ENCODE assay signal across 27 mouse cellular contexts in the genomic region with DNA sequence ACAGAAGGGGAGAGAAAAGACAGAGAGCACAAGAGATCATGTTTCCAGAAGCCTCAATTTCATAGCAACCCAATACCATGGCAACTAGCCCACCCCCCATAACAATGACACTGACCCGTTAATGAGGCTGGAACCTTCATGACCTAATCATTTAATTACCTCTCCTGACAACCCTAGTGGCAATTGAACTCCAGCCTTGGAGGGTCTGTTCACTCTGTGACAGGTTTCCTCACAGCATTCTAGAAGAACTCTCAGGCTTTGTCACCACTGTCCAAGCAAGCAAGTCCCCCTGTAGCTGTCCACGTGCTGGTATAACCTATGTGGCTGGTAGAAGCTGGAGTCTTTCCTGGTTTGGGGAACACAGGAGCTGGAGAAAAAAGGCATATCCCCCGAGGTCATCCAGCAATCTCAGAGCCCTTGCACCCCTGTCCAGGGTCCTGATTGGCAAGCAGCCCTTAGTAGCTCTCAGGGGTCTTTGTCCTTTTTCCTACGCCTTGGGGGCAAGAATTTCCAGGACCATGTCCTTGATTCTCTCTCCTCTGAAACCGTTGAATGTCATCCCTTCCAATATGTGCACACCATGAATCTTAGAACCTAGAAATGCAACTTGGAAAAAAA. TPM values are rescaled to one million over a fixed set of nuclear protein-coding genes. Genes with fewer than 3 reads are reported as not detected.
A peak's percentile ranks its signal among the peaks of the same experiment; 100 is the strongest.
DNase-seq lines count a peak whose midpoint lies in the region; ATAC-seq and TF ChIP-seq lines count a peak whose summit lies in the region.
"Had no signal": no experiment of that assay in that cellular context is flagged by ENCODE, and none has a peak within 500 bp of the region (broad histone marks: within the 10 kb centered on the region; RNA-seq: fewer than 3 reads in every experiment).

No protein-coding gene starts in this region.

- WGBS in hindbrain, embryonic 11.5 days, result 31% methylated on average over 5 of the region's 5 CpGs
- 20% methylated on average over 5 of the region's 5 CpGs for WGBS in hindbrain, postnatal 0 days
- WGBS in limb, embryonic 11.5 days, result 24% methylated on average over 5 of the region's 5 CpGs

- TF ChIP-seq CTCF in hindbrain, postnatal 0 days (IDR thresholded peaks at IDR 0.05; ENCODE audit: low read depth), result no peak

- no peaks in the 10 kb centered on the region for H3K27me3 ChIP-seq in hindbrain, embryonic 11.5 days (ENCODE audit: control insufficient read depth, insufficient read depth, low read length)
- 0 out of 2 replicates have a peak, but pooled peaks cover 4% of the 10 kb centered on the region for H3K27me3 ChIP-seq in hindbrain, postnatal 0 days (ENCODE audit: insufficient read depth, low read length)
- H3K27me3 ChIP-seq in limb, embryonic 11.5 days (ENCODE audit: control insufficient read depth, insufficient read depth, low read length), result no peaks in the 10 kb centered on the region
- H3K27me3 ChIP-seq: midbrain, embryonic 12.5 days had no signal

- no peaks in the 10 kb centered on the region for H3K36me3 ChIP-seq in hindbrain, embryonic 11.5 days (ENCODE audit: control insufficient read depth, insufficient read depth, low read length)
- H3K36me3 ChIP-seq in hindbrain, postnatal 0 days (ENCODE audit: insufficient read depth, low read length), result no peaks in the 10 kb centered on the region
- no peaks in the 10 kb centered on the region for H3K36me3 ChIP-seq in limb, embryonic 11.5 days (ENCODE audit: control insufficient read depth, insufficient read depth, low read length)
- H3K36me3 ChIP-seq: heart, embryonic 15.5 days; midbrain, embryonic 12.5 days had no signal

- peak; percentile 41 for DNase-seq in hindbrain, embryonic 11.5 days (ENCODE audit: low spot score)
- no peak for DNase-seq in hindbrain, postnatal 0 days (ENCODE audit: low spot score)
- peak; percentile 19 for DNase-seq in Muller cell, postnatal 12 days (ENCODE audit: inconsistent ontology term)
- peak; percentile 67 for DNase-seq in embryo, embryonic 10.5 days (ENCODE audit: low spot score)
- DNase-seq in limb, embryonic 11.5 days (ENCODE audit: low spot score), result peak; percentile 70
- DNase-seq in urinary bladder, adult 2 months (ENCODE audit: low spot score), result no peak
- DNase-seq in cerebellum, postnatal 36 days, result no peak
- no peak for DNase-seq in urinary bladder, postnatal 14 days (ENCODE audit: low spot score)
- DNase-seq: adrenal gland, adult 2 months; B cell, adult 2 months; cerebellum, adult 11 months; cerebellum, postnatal 25 days; forebrain, postnatal 0 days; gastrocnemius, postnatal 10 days; heart, adult 18-20 months; kidney, postnatal 10 days; layer of hippocampus, postnatal 36 days; lung, adult 2 months; thymus, adult 2 months had no signal

- H3K4me2 ChIP-seq in hindbrain, embryonic 11.5 days (replicated peaks; ENCODE audit: low read depth, low read length), result no peak overlapping the region
- H3K4me2 ChIP-seq in hindbrain, postnatal 0 days (ENCODE audit: low read depth, low read length), result no peak overlapping the region
- H3K4me2 ChIP-seq in limb, embryonic 11.5 days (ENCODE audit: low read depth, severe bottlenecking), result no peak overlapping the region
- H3K4me2 ChIP-seq: heart, embryonic 15.5 days; liver, embryonic 11.5 days; midbrain, embryonic 12.5 days had no signal

- no peak overlapping the region for H3K9ac ChIP-seq in hindbrain, embryonic 11.5 days (ENCODE audit: low read depth, low read length)
- H3K9ac ChIP-seq in hindbrain, postnatal 0 days (replicated peaks; ENCODE audit: low read length), result no peak overlapping the region
- no peak overlapping the region for H3K9ac ChIP-seq in limb, embryonic 11.5 days (ENCODE audit: low read length)
- H3K9ac ChIP-seq: forebrain, postnatal 0 days; heart, embryonic 15.5 days; midbrain, embryonic 12.5 days had no signal

- H3K4me1 ChIP-seq in hindbrain, embryonic 11.5 days (replicated peaks; ENCODE audit: control insufficient read depth, insufficient read depth, low read length), result no peaks in the 10 kb centered on the region
- no peaks in the 10 kb centered on the region; the same call in 1 of the 2 replicates for H3K4me1 ChIP-seq in hindbrain, postnatal 0 days (ENCODE audit: insufficient read depth, low read length)
- no peaks in the 10 kb centered on the region for H3K4me1 ChIP-seq in limb, embryonic 11.5 days (ENCODE audit: control insufficient read depth, insufficient read depth, low read length)

- H3K4me3 ChIP-seq in hindbrain, embryonic 11.5 days (ENCODE audit: low read depth, low read length), result no peak overlapping the region
- H3K4me3 ChIP-seq in hindbrain, postnatal 0 days (ENCODE audit: low read length), result no peak overlapping the region
- no peak overlapping the region for H3K4me3 ChIP-seq in limb, embryonic 11.5 days (ENCODE audit: low read depth, low read length)
- H3K4me3 ChIP-seq: heart, embryonic 15.5 days; midbrain, embryonic 12.5 days had no signal

- no peaks in the 10 kb centered on the region for H3K9me3 ChIP-seq in hindbrain, embryonic 11.5 days (ENCODE audit: control insufficient read depth, low read length)
- no peaks in the 10 kb centered on the region for H3K9me3 ChIP-seq in hindbrain, postnatal 0 days (ENCODE audit: low read length)
- no peaks in the 10 kb centered on the region for H3K9me3 ChIP-seq in limb, embryonic 11.5 days (ENCODE audit: control insufficient read depth, low read length)
- H3K9me3 ChIP-seq: heart, embryonic 15.5 days; midbrain, embryonic 12.5 days had no signal

- H3K27ac ChIP-seq in hindbrain, embryonic 11.5 days (ENCODE audit: low read depth, low read length), result no peak overlapping the region
- H3K27ac ChIP-seq in hindbrain, postnatal 0 days, result no peak overlapping the region
- no peak overlapping the region for H3K27ac ChIP-seq in limb, embryonic 11.5 days (replicated peaks; ENCODE audit: low read depth, low read length)
- H3K27ac ChIP-seq: heart, embryonic 15.5 days; macrophage; midbrain, embryonic 12.5 days had no signal

- ATAC-seq in hindbrain, embryonic 11.5 days (ENCODE audit: low FRiP score), result no peak
- ATAC-seq in hindbrain, postnatal 0 days, result no peak
- ATAC-seq in limb, embryonic 11.5 days (ENCODE audit: insufficient number of reproducible peaks, low FRiP score, low TSS enrichment, low read depth), result no peak
- ATAC-seq: forebrain, postnatal 0 days; intestine, embryonic 16.5 days had no signal

RNA-seq across cellular contexts. Expression of gene Edn2, which starts 23.5 kb away (rescaled TPM):
- polyA plus RNA-seq in hindbrain, embryonic 11.5 days (2014; fragmentation: Nextera tagmentation; extraction: Ambion mirVana), result not detected in 2 replicates
- 0.94 TPM in 1 of 2 replicates, not detected in the other for total RNA-seq in hindbrain, postnatal 0 days (2014; rRNA removed)
- 0.25 and 0.32 TPM in 2 replicates for polyA plus RNA-seq in hindbrain, postnatal 0 days (2015; fragmentation: Nextera tagmentation; extraction: Ambion mirVana)
- 0.13 TPM in 1 of 2 replicates, not detected in the other for polyA plus RNA-seq in limb, embryonic 11.5 days (2014; fragmentation: Nextera tagmentation; extraction: Ambion mirVana)
- 0.10 and 0.24 TPM in 2 replicates for polyA plus RNA-seq in urinary bladder, adult 2 months (2012; rRNA removed)
- total RNA-seq: adrenal gland, adult 2 months; forebrain, postnatal 0 days; gastrocnemius, postnatal 10 days; heart, adult 18-20 months; hematopoietic stem cell, adult 5-6 weeks; layer of hippocampus, postnatal 36 days; left cerebral cortex, postnatal 36 days; neutrophil, adult 5-6 weeks had no signal
- polyA plus RNA-seq: adrenal gland, adult 2 months; macrophage; midbrain, embryonic 12.5 days had no signal

Comparison
In these comparisons a context has a peak if more than half of its experiments do, and no peak if none do; other contexts are left out.
1. DNase-seq: peak in hindbrain, embryonic 11.5 days (single experiment), Muller cell, postnatal 12 days (single experiment), embryo, embryonic 10.5 days (single experiment) and limb, embryonic 11.5 days (single experiment); none in hindbrain, postnatal 0 days (single experiment), urinary bladder, adult 2 months (single experiment), cerebellum, postnatal 36 days (0 of 2) and urinary bladder, postnatal 14 days (single experiment).